Mouse (Mus musculus) kidney, adult 2 months (tissue): Measurements from ENCODE around the gene Metap2.

Source experiments
- CTCF ChIP-seq: fragments of 200-500 bp; conservative IDR thresholded peaks from 2 replicates; pipeline ENCODE4 v1.5.1; 2011; ENCODE audit warnings: low read depth, mild to moderate bottlenecking, control low read depth, low read length, moderate library complexity, mixed read lengths; ENCODE audit not compliant: insufficient read depth, insufficient read length
- POLR2A ChIP-seq: fragments of 200-500 bp; IDR thresholded peaks from one replicate; pipeline ENCODE4 v1.6.1; 2011; ENCODE audit warnings: low read depth, low read length, control low read depth

DNA sequence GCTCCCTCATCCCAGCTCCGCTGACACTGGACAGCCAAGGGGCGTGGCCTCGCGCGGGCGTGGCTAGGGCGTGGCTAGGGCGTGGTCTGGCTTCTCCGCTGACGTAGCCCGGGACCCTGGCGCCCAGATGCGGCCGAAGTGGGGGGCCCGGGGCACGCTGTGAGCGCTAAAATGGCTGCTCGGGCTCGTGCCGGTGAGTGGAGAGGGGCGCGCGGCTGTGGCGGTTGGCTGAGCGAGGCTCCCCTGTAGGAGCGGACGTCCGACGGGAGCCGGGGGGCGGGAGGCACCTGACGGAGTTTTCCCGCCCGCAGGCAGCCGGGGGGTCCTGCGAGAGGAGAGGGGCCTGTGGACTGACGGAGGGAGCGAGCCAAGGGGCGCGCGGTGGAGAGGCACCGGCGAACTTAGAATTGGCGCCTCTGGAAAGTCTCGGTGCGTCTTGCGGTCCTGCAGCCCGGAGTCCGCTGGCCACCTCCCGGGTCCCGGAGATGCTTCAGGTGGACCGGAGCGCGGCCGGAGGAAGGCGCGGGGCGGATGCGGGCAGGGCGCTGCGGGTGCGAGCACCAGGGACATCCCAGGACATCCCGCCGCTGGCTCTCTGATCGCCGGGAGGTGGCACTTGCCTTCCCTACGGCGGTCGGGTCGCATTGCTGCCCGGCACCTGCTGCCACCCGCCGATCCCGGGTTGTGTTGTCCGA is 63.0 kb downstream of the Metap2 start:
- TF ChIP-seq CTCF (no peak), POLR2A (no peak)
